Mouse (Mus musculus) urinary bladder, postnatal 36 days (tissue): Measurements from ENCODE around the gene Htr2a.
A peak's percentile ranks its signal among the peaks of the same experiment; 100 is the strongest.

Experiments
- DNase-seq, 2 experiments: peaks; one replicate each; pipeline ENCODE4 v3.0.0; 2022; ENCODE audit warnings: low spot score in 2 of 2, mixed read lengths in 1 of 2

Htr2a gene

DNA sequence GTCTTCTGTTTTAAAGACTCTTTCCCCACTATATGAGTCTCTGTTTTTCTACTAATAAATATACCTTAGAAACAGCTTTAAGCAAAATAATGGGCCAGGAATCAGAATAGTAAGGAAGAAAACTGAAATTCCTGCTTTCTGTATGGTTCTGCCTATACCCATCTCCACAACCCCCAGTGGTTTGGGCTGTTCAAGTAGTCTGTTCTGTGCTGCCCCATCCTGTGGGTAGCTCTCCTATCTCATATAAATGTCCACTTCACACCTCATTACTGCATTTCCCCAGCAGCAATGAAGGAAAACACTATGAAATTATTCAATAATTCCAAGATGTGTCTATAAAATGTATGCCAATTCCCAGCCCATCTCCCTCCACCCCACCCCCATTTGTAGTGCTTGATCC is 56.8 kb downstream of the Htr2a start:
- no peak for DNase-seq

- DNase-seq = no peak
Measured at GRCm38 (mm10) chr14:74699241-74699640, 58.6 kb downstream of the Htr2a start.

- DNase-seq = no peak
Measured at GRCm38 (mm10) chr14:74703930-74704329, 63.3 kb downstream of the Htr2a start.

- no peak for DNase-seq
Measured at GRCm38 (mm10) chr14:74709054-74709453, 68.4 kb downstream of the Htr2a start.

DNA sequence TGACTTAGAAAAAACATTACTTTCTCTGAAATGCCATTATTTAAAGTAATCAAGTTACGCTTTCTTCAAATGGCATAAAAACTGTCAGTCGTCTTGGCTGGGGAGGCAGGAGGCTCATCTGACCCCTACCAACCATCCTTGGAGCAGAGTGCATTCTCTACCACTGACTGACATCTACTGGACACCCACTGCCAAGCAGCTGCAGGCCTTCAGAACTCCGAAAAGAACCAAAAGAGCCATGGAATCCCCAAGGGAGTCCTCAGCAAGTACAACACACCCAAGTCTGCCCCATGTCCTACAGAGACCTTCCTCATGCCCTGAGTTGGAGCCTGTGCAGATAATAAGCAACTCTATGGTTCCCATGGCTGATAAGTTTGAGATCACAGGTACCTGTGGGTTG is 82.9 kb downstream of the Htr2a start:
- DNase-seq = no peak

- no peak for DNase-seq
Measured at GRCm38 (mm10) chr14:74731221-74732078, 90.8 kb downstream of the Htr2a start.

DNA sequence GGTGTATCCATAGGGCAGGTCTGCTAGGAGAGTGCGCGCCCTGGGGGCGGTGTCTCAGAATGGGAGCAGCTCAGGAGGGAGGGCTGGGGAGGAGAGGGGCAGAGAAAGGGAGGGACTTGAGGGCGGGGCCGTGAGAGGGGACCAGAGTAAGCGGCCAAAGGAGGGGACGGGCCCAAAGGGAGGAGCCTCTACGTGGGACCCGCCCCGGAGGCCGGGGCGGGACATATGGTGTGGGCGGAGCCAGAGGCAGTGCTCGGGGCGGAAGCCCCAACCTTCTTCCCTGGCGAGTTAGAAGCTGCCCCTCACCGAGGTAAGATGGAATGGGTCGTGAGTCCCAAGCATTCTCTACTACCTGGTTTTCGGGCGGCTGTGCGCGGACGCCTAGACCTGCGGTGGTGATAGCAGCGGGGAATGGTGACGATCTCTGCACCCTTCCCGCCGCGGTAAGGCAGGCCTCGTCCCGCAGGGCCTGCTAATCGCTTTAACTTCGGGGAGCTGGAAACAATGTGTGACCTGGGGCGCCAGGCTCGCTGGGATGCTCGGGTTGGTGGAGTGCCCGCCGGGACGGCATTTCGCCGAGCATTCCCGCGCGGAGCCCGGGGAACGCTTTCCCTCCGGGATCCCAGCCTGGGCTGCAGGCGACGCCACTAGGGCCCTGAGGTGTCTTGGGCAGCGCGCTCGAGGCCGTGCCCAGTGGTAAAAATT is 91.6 kb downstream of the Htr2a start, which contains the start of gene Esd:
Gene Esd, plus strand, starts transcription at position 219 of the 705 bp plus-strand sequence.
- DNase-seq = peak; percentile 95

GRCm38 (mm10) chr14:74733397-74733796 is 92.8 kb downstream of the Htr2a start:
- DNase-seq = no peak

DNA sequence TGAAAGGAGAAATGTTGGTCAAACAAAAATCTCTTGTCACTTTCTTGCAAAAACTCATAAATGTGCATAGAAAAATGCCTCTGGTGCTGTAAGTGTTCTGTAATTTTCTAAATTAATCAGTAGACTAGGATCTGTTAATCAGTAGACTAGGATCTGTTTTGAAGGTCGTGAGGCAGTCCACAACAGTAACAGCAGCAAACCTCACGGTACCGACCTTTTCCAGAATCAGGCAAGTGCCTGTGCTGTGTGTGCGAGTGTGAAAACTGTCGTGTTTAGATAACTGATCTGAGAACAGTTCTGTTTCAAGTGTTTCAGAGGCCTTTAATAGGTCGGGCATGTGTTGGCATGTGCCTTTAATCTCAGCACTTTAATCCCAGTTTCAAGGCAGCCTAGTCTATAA is 94.8 kb downstream of the Htr2a start:
- no peak for DNase-seq

GRCm38 (mm10) chr14:74736850-74737249 is 96.2 kb downstream of the Htr2a start:
- no peak for DNase-seq
